Mouse (Mus musculus): ENCODE measurements around the gene Vat1l.
A peak's percentile ranks its signal among the peaks of the same experiment; 100 is the strongest.

Gene Vat1l

GRCm38 (mm10) chr8:114298253-114298652, 92.8 kb downstream of the Vat1l start:
- no peak for DNase-seq (ENCODE audit: low read depth)

GRCm38 (mm10) chr8:114300072-114300471, 94.7 kb downstream of the Vat1l start:
- DNase-seq (ENCODE audit: low read depth) = no peak

GRCm38 (mm10) chr8:114306296-114306695, 100.9 kb downstream of the Vat1l start:
- no peak for DNase-seq (ENCODE audit: low read depth)

- no peak for DNase-seq (ENCODE audit: low read depth)
These were observed 109.4 kb downstream of the Vat1l start for GRCm38 (mm10) chr8:114314669-114315325.

- no peak for DNase-seq (ENCODE audit: low read depth)
These were observed 112.7 kb downstream of the Vat1l start for GRCm38 (mm10) chr8:114318161-114318560.

GRCm38 (mm10) chr8:114322096-114322495, 116.7 kb downstream of the Vat1l start:
- no peak for DNase-seq (ENCODE audit: low read depth)

- no peak for DNase-seq (ENCODE audit: low read depth)
These were observed 126.5 kb downstream of the Vat1l start for GRCm38 (mm10) chr8:114331928-114332327.

- DNase-seq (ENCODE audit: low read depth) = no peak
These were observed 127.5 kb downstream of the Vat1l start for GRCm38 (mm10) chr8:114332949-114333348.

- no peak for DNase-seq (ENCODE audit: low read depth)
These were observed 130.3 kb downstream of the Vat1l start for GRCm38 (mm10) chr8:114335721-114336120.

GRCm38 (mm10) chr8:114342276-114342675, 136.9 kb downstream of the Vat1l start:
- no peak for DNase-seq (ENCODE audit: low read depth)

- DNase-seq (ENCODE audit: low read depth) = no peak
These were observed 139.4 kb downstream of the Vat1l start for GRCm38 (mm10) chr8:114344789-114345188.

- DNase-seq (ENCODE audit: low read depth) = no peak
These were observed 140.6 kb downstream of the Vat1l start for GRCm38 (mm10) chr8:114346045-114346444.

GRCm38 (mm10) chr8:114351643-114352427, 146.4 kb downstream of the Vat1l start:
- no peak for DNase-seq (ENCODE audit: low read depth)

- no peak for DNase-seq (ENCODE audit: low read depth)
These were observed 155.1 kb downstream of the Vat1l start for GRCm38 (mm10) chr8:114360506-114360905.

GRCm38 (mm10) chr8:114363167-114363566, 157.8 kb downstream of the Vat1l start:
- no peak for DNase-seq (ENCODE audit: low read depth)

GRCm38 (mm10) chr8:114363656-114364055, 158.2 kb downstream of the Vat1l start:
- no peak for DNase-seq (ENCODE audit: low read depth)

- DNase-seq (ENCODE audit: low read depth) = peak; percentile 51
These were observed 163.9 kb downstream of the Vat1l start for GRCm38 (mm10) chr8:114369038-114369976.

GRCm38 (mm10) chr8:114374390-114374789, 169.0 kb downstream of the Vat1l start:
- no peak for DNase-seq (ENCODE audit: low read depth)

- no peak for DNase-seq (ENCODE audit: low read depth)
These were observed 178.8 kb downstream of the Vat1l start for GRCm38 (mm10) chr8:114384189-114384588.

- DNase-seq (ENCODE audit: low read depth) = no peak
These were observed 182.1 kb downstream of the Vat1l start for GRCm38 (mm10) chr8:114387494-114387893.

GRCm38 (mm10) chr8:114390465-114391254, 185.2 kb downstream of the Vat1l start:
- no peak for DNase-seq (ENCODE audit: low read depth)

- no peak for DNase-seq (ENCODE audit: low read depth)
These were observed 192.9 kb downstream of the Vat1l start for GRCm38 (mm10) chr8:114398326-114398725.

All from c-Kit-positive CD71-negative TER-119-negative erythroid progenitor cells, embryonic 14.5 days (primary cell).